In the genomic region with DNA sequence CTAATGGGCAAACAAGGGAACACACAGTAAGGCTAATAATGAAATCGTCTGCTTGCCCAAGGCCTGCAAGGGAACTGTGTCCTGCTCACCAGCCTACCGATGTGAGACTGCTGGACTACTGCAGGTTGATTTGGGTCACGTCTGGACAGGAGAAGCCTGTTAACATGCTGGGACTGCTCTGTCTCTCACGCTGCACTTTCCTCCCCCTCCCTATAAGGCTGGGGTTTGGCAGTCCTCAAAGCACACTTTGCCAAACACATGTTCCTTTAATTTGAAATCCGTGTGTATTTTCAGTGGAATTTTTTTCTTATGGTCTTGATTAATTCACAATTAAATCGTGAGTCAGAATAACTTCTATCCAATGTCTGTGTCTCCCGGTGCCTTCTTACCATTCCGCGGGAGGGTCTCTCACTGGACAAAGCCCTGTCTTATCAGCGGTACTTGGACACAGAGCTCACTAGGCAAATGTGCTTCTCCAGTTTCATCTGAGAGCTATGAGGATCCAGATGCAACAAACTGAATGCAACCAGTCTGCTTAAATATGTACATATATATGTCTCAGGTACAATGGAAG, we compare ENCODE assay signal across 17 mouse cellular contexts.
DNase-seq lines count a peak whose midpoint lies in the region; ATAC-seq and TF ChIP-seq lines count a peak whose summit lies in the region.
"Had no signal": no experiment of that assay in that cellular context is flagged by ENCODE, and none has a peak within 500 bp of the region (broad histone marks: within the 10 kb centered on the region; RNA-seq: fewer than 3 reads in every experiment).

No protein-coding gene starts in this region.

- no peak for TF ChIP-seq POLR2A in limb, embryonic 14.5 days (IDR thresholded peaks at IDR 0.05; ENCODE audit: borderline replicate concordance, extremely low read depth, insufficient read depth, insufficient read length)

- intact Hi-C loops in gastrocnemius, postnatal 14 days (cut with DNase I; ENCODE audit: low total_unique reads) = no loop called here

- 67% methylated on average over 10 of the region's 10 CpGs for WGBS in heart, embryonic 11.5 days (ENCODE audit: insufficient replicate concordance)
- 63% methylated on average over 10 of the region's 10 CpGs for WGBS in lung, embryonic 16.5 days
- WGBS in limb, embryonic 14.5 days = 37% methylated on average over 10 of the region's 10 CpGs

- H3K27me3 ChIP-seq in heart, embryonic 11.5 days (ENCODE audit: control insufficient read depth, insufficient read depth, low read length) = no peaks in the 10 kb centered on the region
- no peaks in the 10 kb centered on the region for H3K27me3 ChIP-seq in lung, embryonic 16.5 days (ENCODE audit: control insufficient read depth, insufficient read depth, low read depth, low read length)
- no peaks in the 10 kb centered on the region for H3K27me3 ChIP-seq in limb, embryonic 14.5 days (ENCODE audit: control insufficient read depth, insufficient read depth, low read length)
- H3K27me3 ChIP-seq: limb, embryonic 12.5 days; lung, embryonic 15.5 days had no signal

- H3K4me2 ChIP-seq in heart, embryonic 11.5 days = no peak overlapping the region
- no peak overlapping the region for H3K4me2 ChIP-seq in lung, embryonic 16.5 days (ENCODE audit: low read depth, low read length)
- no peak overlapping the region for H3K4me2 ChIP-seq in limb, embryonic 14.5 days (replicated peaks; ENCODE audit: low read depth, low read length, severe bottlenecking)
- H3K4me2 ChIP-seq: hindbrain, embryonic 14.5 days; limb, embryonic 12.5 days; lung, embryonic 15.5 days; midbrain, embryonic 11.5 days had no signal

- no peak overlapping the region for H3K9ac ChIP-seq in heart, embryonic 11.5 days (ENCODE audit: low read depth, low read length)
- no peak overlapping the region for H3K9ac ChIP-seq in lung, embryonic 16.5 days (ENCODE audit: low read length)
- no peak overlapping the region for H3K9ac ChIP-seq in limb, embryonic 14.5 days (ENCODE audit: low read depth, low read length, severe bottlenecking)
- H3K9ac ChIP-seq: hindbrain, embryonic 14.5 days; limb, embryonic 12.5 days; lung, embryonic 15.5 days had no signal

- no peak overlapping the region for H3K27ac ChIP-seq in heart, embryonic 11.5 days (ENCODE audit: low read depth, low read length)
- H3K27ac ChIP-seq in lung, embryonic 16.5 days (ENCODE audit: low read length) = no peak overlapping the region
- peak overlapping the region; percentile 28; the same call in 1 of the 2 replicates for H3K27ac ChIP-seq in limb, embryonic 14.5 days (replicated peaks; ENCODE audit: low read depth, low read length)
- H3K27ac ChIP-seq: hindbrain, embryonic 14.5 days; limb, embryonic 12.5 days; lung, embryonic 15.5 days had no signal

- ATAC-seq in heart, embryonic 11.5 days (replicated peaks; ENCODE audit: insufficient number of reproducible peaks, low FRiP score, low TSS enrichment) = no peak
- ATAC-seq in lung, embryonic 16.5 days (ENCODE audit: low read depth) = peak; percentile 68
- peak; percentile 57; the same call in 1 of the 2 replicates for ATAC-seq in limb, embryonic 14.5 days (ENCODE audit: low FRiP score, low read depth)
- no peak for ATAC-seq in erythroblast, adult 5-6 weeks (replicated peaks; ENCODE audit: low FRiP score, poor library complexity, severe bottlenecking)
- ATAC-seq: activated CD4-positive, CD25-positive, alpha-beta regulatory T cell, adult 4 months had no signal

- DNase-seq in heart, adult 11 months = peak; percentile 78
- no peak for DNase-seq in lung, postnatal 25 days (ENCODE audit: low spot score)
- peak; percentile 20 for DNase-seq in gastrocnemius, postnatal 14 days
- peak; percentile 56 for DNase-seq in limb, embryonic 14.5 days (ENCODE audit: low spot score)
- no peak for DNase-seq in adrenal gland, adult 8-10 months
- DNase-seq: cerebellum, adult 9-10 months; kidney, adult 11 months; right cerebral cortex, postnatal 4 days had no signal

- H3K36me3 ChIP-seq in heart, embryonic 11.5 days (ENCODE audit: control insufficient read depth, insufficient read depth, low read length) = no peaks in the 10 kb centered on the region
- H3K36me3 ChIP-seq in lung, embryonic 16.5 days (ENCODE audit: control insufficient read depth, insufficient read depth, low read length) = no peaks in the 10 kb centered on the region
- H3K36me3 ChIP-seq in limb, embryonic 14.5 days (ENCODE audit: control insufficient read depth, insufficient read depth, low read length) = no peaks in the 10 kb centered on the region
- H3K36me3 ChIP-seq: limb, embryonic 12.5 days; lung, embryonic 15.5 days had no signal

- H3K9me3 ChIP-seq in heart, embryonic 11.5 days (replicated peaks; ENCODE audit: control insufficient read depth, low read length) = no peaks in the 10 kb centered on the region
- H3K9me3 ChIP-seq in lung, embryonic 16.5 days (ENCODE audit: control insufficient read depth, low read length) = no peaks in the 10 kb centered on the region
- no peaks in the 10 kb centered on the region for H3K9me3 ChIP-seq in limb, embryonic 14.5 days (ENCODE audit: control insufficient read depth, low read length)
- H3K9me3 ChIP-seq: limb, embryonic 12.5 days; lung, embryonic 15.5 days had no signal

- H3K4me1 ChIP-seq in heart, embryonic 11.5 days (ENCODE audit: control insufficient read depth, insufficient read depth, low read length) = no peaks in the 10 kb centered on the region
- H3K4me1 ChIP-seq in lung, embryonic 16.5 days (replicated peaks; ENCODE audit: control insufficient read depth, insufficient read depth, low read length) = 0 out of 2 replicates have a peak, but pooled peaks cover 3% of the 10 kb centered on the region
- H3K4me1 ChIP-seq in limb, embryonic 14.5 days (ENCODE audit: control insufficient read depth, insufficient read depth, low read length) = peaks cover 26% of the 10 kb centered on the region

- H3K4me3 ChIP-seq in heart, embryonic 11.5 days (ENCODE audit: low read depth, low read length) = no peak overlapping the region
- no peak overlapping the region for H3K4me3 ChIP-seq in lung, embryonic 16.5 days (ENCODE audit: low read length)
- no peak overlapping the region for H3K4me3 ChIP-seq in limb, embryonic 14.5 days (replicated peaks; ENCODE audit: low read length)
- H3K4me3 ChIP-seq: limb, embryonic 12.5 days; lung, embryonic 15.5 days; myocyte had no signal

Comparison
In these comparisons a context has a peak if more than half of its experiments do, and no peak if none do; other contexts are left out.
1. DNase-seq: peak in heart, adult 11 months (single experiment), gastrocnemius, postnatal 14 days (single experiment) and limb, embryonic 14.5 days (single experiment); none in lung, postnatal 25 days (single experiment) and adrenal gland, adult 8-10 months (single experiment).
2. ATAC-seq: peak in lung, embryonic 16.5 days (single experiment) and limb, embryonic 14.5 days (single experiment); none in heart, embryonic 11.5 days (single experiment) and erythroblast, adult 5-6 weeks (single experiment).